Mouse (Mus musculus) midbrain, embryonic 12.5 days (tissue): ENCODE measurements around the gene St3gal3. TPM values are rescaled to one million over a fixed set of nuclear protein-coding genes. Genes with fewer than 3 reads are reported as not detected.

Experiments
- ATAC-seq: fragments of 200-750 bp; cut with Nextera tagmentation; 2 replicates; pipeline ENCODE4 v1.8.0; 2017; ENCODE audit warnings: low read depth, moderate TSS enrichment, moderate library complexity; ENCODE audit not compliant: low FRiP score
- H3K27ac ChIP-seq: fragments of 300-500 bp; sonication (generic); replicated peaks from 2 replicates; pipeline ENCODE4 v1.5.1; 2016; ENCODE audit warnings: mild to moderate bottlenecking
- H3K27me3 ChIP-seq: fragments of 300-500 bp; sonication (generic); 2 replicates; pipeline ENCODE4 v1.6.1; 2016; ENCODE audit warnings: mild to moderate bottlenecking
- H3K36me3 ChIP-seq: fragments of 300-500 bp; sonication (generic); 2 replicates; pipeline ENCODE4 v1.6.1; 2016
- H3K4me1 ChIP-seq: fragments of 300-500 bp; sonication (generic); 2 replicates; pipeline ENCODE4 v1.6.1; 2016
- H3K4me2 ChIP-seq: fragments of 300-500 bp; sonication (generic); replicated peaks from 2 replicates; pipeline ENCODE4 v1.6.1; 2016; ENCODE audit warnings: mild to moderate bottlenecking, moderate library complexity
- H3K4me3 ChIP-seq: fragments of 300-500 bp; sonication (generic); 2 replicates; pipeline ENCODE4 v1.5.1; 2016; ENCODE audit warnings: mild to moderate bottlenecking
- H3K9ac ChIP-seq: fragments of 300-500 bp; sonication (generic); replicated peaks from 2 replicates; pipeline ENCODE4 v1.6.1; 2016; ENCODE audit warnings: mild to moderate bottlenecking, moderate library complexity
- H3K9me3 ChIP-seq: fragments of 300-500 bp; sonication (generic); 2 replicates; pipeline ENCODE4 v1.6.1; 2016; ENCODE audit warnings: mild to moderate bottlenecking
- WGBS: fragments of 180-500 bp; shearing (Covaris S2); methylation state at CpG from one replicate; pipeline ENCODE4 v1.1.7; 2016; 5-methylcytosine and 5-hydroxymethylcytosine counted together
- polyA plus RNA-seq: library from polyadenylated mRNA; unstranded; fragments of >200 nt; fragmentation: Nextera tagmentation; extraction: Ambion mirVana; gene quantifications from 2 replicates; pipeline ENCODE4 v1.2.1, GENCODE M21; 2016

Gene St3gal3
- polyA plus RNA-seq, 1 experiment from 2014 or later = 10.9 TPM

- ATAC-seq = no peak
- Histone ChIP-seq H3K4me1 (peaks cover 6% of the 10 kb centered on the region; the same call in 1 of the 2 replicates), H3K4me3 (no peak overlapping the region), H3K36me3 (no peaks in the 10 kb centered on the region), H3K9ac (no peak overlapping the region), H3K4me2 (no peak overlapping the region), H3K27me3 (no peaks in the 10 kb centered on the region), H3K9me3 (no peaks in the 10 kb centered on the region), H3K27ac (no peak overlapping the region)
- WGBS = 74% methylated on average over 8 of the region's 8 CpGs
Measured at GRCm38 (mm10) chr4:118080481-118080880, 54.2 kb downstream of the St3gal3 start.

GRCm38 (mm10) chr4:118079195-118079594, 55.5 kb downstream of the St3gal3 start:
- no peak for ATAC-seq
- H3K4me3 ChIP-seq = no peak overlapping the region
- no peak overlapping the region for H3K9ac ChIP-seq
- 89% methylated on average over 8 of the region's 8 CpGs for WGBS
- no peaks in the 10 kb centered on the region for H3K36me3 ChIP-seq
- H3K9me3 ChIP-seq = no peaks in the 10 kb centered on the region
- H3K4me1 ChIP-seq = peaks cover 6% of the 10 kb centered on the region; the same call in 1 of the 2 replicates
- no peak overlapping the region for H3K4me2 ChIP-seq
- H3K27ac ChIP-seq = no peak overlapping the region
- H3K27me3 ChIP-seq = no peaks in the 10 kb centered on the region

GRCm38 (mm10) chr4:118078576-118078975, 56.1 kb downstream of the St3gal3 start:
- Histone ChIP-seq H3K4me1 (peaks cover 6% of the 10 kb centered on the region; the same call in 1 of the 2 replicates), H3K4me2 (no peak overlapping the region), H3K9me3 (no peaks in the 10 kb centered on the region), H3K36me3 (no peaks in the 10 kb centered on the region), H3K4me3 (no peak overlapping the region), H3K27me3 (no peaks in the 10 kb centered on the region), H3K9ac (no peak overlapping the region), H3K27ac (no peak overlapping the region)
- ATAC-seq = no peak
- WGBS = 86% methylated on average over 9 of the region's 9 CpGs

GRCm38 (mm10) chr4:118077293-118077752, 57.4 kb downstream of the St3gal3 start:
- 63% methylated on average over 12 of the region's 12 CpGs for WGBS
- no peaks in the 10 kb centered on the region for H3K36me3 ChIP-seq

GRCm38 (mm10) chr4:118076648-118077047, 58.1 kb downstream of the St3gal3 start:
- Histone ChIP-seq H3K4me2 (no peak overlapping the region), H3K4me3 (no peak overlapping the region), H3K9me3 (no peaks in the 10 kb centered on the region), H3K4me1 (peaks cover 4% of the 10 kb centered on the region; the same call in 1 of the 2 replicates), H3K36me3 (no peaks in the 10 kb centered on the region), H3K27me3 (no peaks in the 10 kb centered on the region), H3K9ac (no peak overlapping the region), H3K27ac (no peak overlapping the region)
- no peak for ATAC-seq
- WGBS = 100% methylated on average over 1 of the region's 1 CpGs

More at GRCm38 (mm10) chr4:118077293-118077752, 57.4 kb downstream of the St3gal3 start:
- no peak overlapping the region for H3K27ac ChIP-seq
- H3K4me1 ChIP-seq = peaks cover 4% of the 10 kb centered on the region; the same call in 1 of the 2 replicates
- H3K9me3 ChIP-seq = no peaks in the 10 kb centered on the region
- no peak overlapping the region for H3K4me3 ChIP-seq
- H3K27me3 ChIP-seq = no peaks in the 10 kb centered on the region
- no peak overlapping the region for H3K4me2 ChIP-seq
- no peak overlapping the region for H3K9ac ChIP-seq
- no peak for ATAC-seq

GRCm38 (mm10) chr4:118075343-118075742, 59.4 kb downstream of the St3gal3 start:
- no peaks in the 10 kb centered on the region for H3K36me3 ChIP-seq
- 83% methylated on average over 9 of the region's 9 CpGs for WGBS
- no peak for ATAC-seq

GRCm38 (mm10) chr4:118074236-118074635, 60.5 kb downstream of the St3gal3 start:
- H3K4me3 ChIP-seq = no peak overlapping the region
- 95% methylated on average over 4 of the region's 4 CpGs for WGBS
- no peak for ATAC-seq

More at GRCm38 (mm10) chr4:118075343-118075742, 59.4 kb downstream of the St3gal3 start:
- Histone ChIP-seq H3K4me2 (no peak overlapping the region), H3K9me3 (no peaks in the 10 kb centered on the region), H3K27me3 (no peaks in the 10 kb centered on the region), H3K9ac (no peak overlapping the region), H3K27ac (no peak overlapping the region), H3K4me1 (peaks cover 4% of the 10 kb centered on the region; the same call in 1 of the 2 replicates), H3K4me3 (no peak overlapping the region)

GRCm38 (mm10) chr4:118073128-118073527, 61.6 kb downstream of the St3gal3 start:
- WGBS = 88% methylated on average over 6 of the region's 6 CpGs
- Histone ChIP-seq H3K4me1 (peaks cover 4% of the 10 kb centered on the region; the same call in 1 of the 2 replicates), H3K27ac (no peak overlapping the region), H3K9ac (no peak overlapping the region), H3K36me3 (no peaks in the 10 kb centered on the region), H3K4me2 (no peak overlapping the region), H3K4me3 (no peak overlapping the region), H3K9me3 (no peaks in the 10 kb centered on the region), H3K27me3 (no peaks in the 10 kb centered on the region)
- no peak for ATAC-seq

More at GRCm38 (mm10) chr4:118074236-118074635, 60.5 kb downstream of the St3gal3 start:
- Histone ChIP-seq H3K36me3 (no peaks in the 10 kb centered on the region), H3K9ac (no peak overlapping the region), H3K4me1 (peaks cover 4% of the 10 kb centered on the region; the same call in 1 of the 2 replicates), H3K27ac (no peak overlapping the region), H3K4me2 (no peak overlapping the region), H3K27me3 (no peaks in the 10 kb centered on the region), H3K9me3 (no peaks in the 10 kb centered on the region)

GRCm38 (mm10) chr4:118071891-118072290, 62.8 kb downstream of the St3gal3 start:
- ATAC-seq = no peak
- H3K36me3 ChIP-seq = no peaks in the 10 kb centered on the region
- no peak overlapping the region for H3K4me3 ChIP-seq
- no peak overlapping the region for H3K4me2 ChIP-seq
- H3K27ac ChIP-seq = no peak overlapping the region
- no peaks in the 10 kb centered on the region for H3K27me3 ChIP-seq
- WGBS = 82% methylated on average over 7 of the region's 7 CpGs
- H3K4me1 ChIP-seq = no peaks in the 10 kb centered on the region; the same call in 1 of the 2 replicates
- H3K9ac ChIP-seq = no peak overlapping the region
- H3K9me3 ChIP-seq = no peaks in the 10 kb centered on the region

GRCm38 (mm10) chr4:118070255-118071234, 64.2 kb downstream of the St3gal3 start:
- H3K9ac ChIP-seq = no peak overlapping the region
- H3K4me1 ChIP-seq = no peaks in the 10 kb centered on the region; the same call in 1 of the 2 replicates
- H3K36me3 ChIP-seq = no peaks in the 10 kb centered on the region
- no peak overlapping the region for H3K4me2 ChIP-seq
- no peak overlapping the region for H3K4me3 ChIP-seq
- no peak for ATAC-seq
- H3K9me3 ChIP-seq = no peaks in the 10 kb centered on the region
- H3K27ac ChIP-seq = no peak overlapping the region
- WGBS = 90% methylated on average over 9 of the region's 9 CpGs
- H3K27me3 ChIP-seq = no peaks in the 10 kb centered on the region

- ATAC-seq = no peak
- Histone ChIP-seq H3K4me2 (no peak overlapping the region), H3K4me1 (0 out of 2 replicates have a peak, but pooled peaks cover 6% of the 10 kb centered on the region), H3K36me3 (no peaks in the 10 kb centered on the region), H3K27ac (0 out of 2 replicates have a peak overlapping the region, but pooled peaks have one; percentile 3), H3K27me3 (no peaks in the 10 kb centered on the region), H3K9me3 (no peaks in the 10 kb centered on the region), H3K9ac (no peak overlapping the region), H3K4me3 (no peak overlapping the region)
- WGBS = 55% methylated on average over 9 of the region's 9 CpGs
Measured at GRCm38 (mm10) chr4:118061809-118062463, 72.8 kb downstream of the St3gal3 start.
